Mouse (Mus musculus) frontal cortex, postnatal 36 days (tissue): ENCODE results near the gene Ak8.

Source experiments
- DNase-seq, 2 experiments: peaks; one replicate each; pipeline ENCODE4 v3.0.0; 2022; ENCODE audit warnings: low spot score in 2 of 2

Ak8 gene

GRCm38 (mm10) chr2:28699361-28700335, at the start of gene Ak8, which contains the start of gene Spaca9:
Gene Ak8 (plus strand): TSS chr2:28700164.
Gene Spaca9 (minus strand): TSS chr2:28699727.
- DNase-seq: peak; percentile 83 to 90

DNA sequence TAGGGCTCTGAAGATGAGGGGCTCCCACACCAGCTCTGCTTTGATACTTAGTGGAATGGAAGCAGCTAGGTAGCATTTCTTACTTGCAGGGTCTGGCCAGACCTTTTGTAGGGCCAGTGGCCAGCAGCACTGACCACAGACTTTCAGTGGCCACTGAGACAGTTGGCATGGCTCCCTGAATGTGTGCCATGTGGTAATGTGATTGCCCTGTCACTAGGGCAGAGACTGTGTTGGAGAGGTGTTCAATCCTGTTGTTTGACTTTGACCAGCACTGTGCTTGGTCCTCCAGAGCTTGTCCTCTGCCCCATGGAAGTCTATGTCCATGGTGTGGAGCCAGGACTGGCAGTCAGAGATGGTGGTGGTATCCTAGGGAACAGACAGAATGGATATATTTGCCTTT, 49.4 kb upstream of the Ak8 start:
- DNase-seq: no peak

DNA sequence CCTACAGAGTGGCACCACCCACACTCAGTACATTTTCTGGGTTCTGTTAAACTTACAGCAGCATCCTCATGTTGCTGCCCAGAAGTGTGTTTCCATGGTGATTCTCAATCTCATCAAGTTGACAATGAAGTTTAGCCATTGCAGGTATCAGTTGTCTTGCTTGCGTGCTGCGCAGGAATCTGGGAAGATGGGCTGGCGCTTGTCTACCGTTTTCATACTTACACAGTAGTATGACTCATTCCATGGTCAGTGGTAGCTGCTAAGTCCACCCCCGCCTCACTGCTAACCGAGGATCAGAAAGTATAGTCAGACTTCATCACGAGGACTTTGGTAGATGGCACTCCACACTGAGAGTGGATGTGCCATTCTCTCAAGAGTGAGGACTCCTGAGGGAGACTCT, 46.6 kb upstream of the Ak8 start:
- DNase-seq: peak; percentile 35 to 53

DNA sequence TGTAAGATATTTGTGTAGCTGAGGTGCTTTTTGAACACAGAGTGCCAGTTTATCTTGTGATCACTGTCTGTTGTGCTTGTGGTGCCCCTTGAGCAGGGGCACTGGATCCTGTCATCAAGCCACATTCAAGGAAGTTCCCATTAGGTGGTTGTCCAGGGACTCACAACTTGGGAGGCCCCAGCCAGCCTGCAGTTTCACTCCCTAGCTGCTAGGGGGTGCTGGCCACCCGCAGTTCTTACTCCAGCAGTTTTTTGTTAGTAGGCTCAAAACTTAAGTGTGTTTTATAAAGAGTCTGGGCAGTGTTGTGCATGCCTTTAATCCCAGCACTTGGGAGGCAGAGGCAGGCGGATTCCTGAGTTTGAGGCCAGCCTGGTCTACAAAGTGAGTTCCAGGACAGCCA, 45.7 kb upstream of the Ak8 start:
- DNase-seq: no peak

DNA sequence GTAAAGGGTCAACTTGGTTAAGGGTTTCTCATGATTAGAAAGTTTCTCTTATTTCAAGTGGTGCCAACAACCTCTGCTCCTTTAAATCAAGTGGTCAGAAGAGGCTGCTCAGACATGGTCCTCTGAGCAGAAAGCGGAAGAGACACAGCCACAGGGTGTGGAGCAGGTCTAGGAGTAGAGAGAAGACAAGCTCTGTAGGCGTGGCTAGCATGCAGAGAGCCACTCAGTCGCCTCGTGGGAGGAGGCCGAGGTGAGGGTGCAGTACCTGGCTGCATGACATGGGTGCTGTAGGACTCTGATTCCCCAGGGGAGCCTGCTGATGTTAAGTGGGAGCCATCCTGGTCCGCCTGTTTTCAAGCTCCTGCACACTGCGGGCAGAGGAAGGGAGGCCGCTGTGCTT, 43.7 kb upstream of the Ak8 start:
- no peak for DNase-seq

DNA sequence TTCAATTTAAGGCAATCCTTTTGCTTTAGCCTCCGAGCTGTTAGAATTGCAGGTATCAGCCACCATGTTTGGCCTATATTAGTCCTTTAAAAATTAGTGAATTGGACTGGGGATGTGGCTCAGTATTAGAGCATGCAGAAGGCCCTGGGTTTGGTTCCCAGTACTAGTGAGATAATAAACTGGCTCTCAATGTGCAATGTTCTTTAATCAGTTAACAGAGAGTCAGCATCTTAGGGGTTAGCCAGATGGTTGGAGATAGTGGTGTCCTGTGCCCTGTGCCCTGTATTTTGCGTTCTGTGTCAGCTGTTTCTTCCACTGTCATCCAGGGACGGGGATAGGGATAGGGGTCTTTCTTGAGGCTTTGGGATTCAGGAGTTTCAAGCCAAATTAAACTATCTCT, 37.1 kb upstream of the Ak8 start:
- DNase-seq: no peak

DNA sequence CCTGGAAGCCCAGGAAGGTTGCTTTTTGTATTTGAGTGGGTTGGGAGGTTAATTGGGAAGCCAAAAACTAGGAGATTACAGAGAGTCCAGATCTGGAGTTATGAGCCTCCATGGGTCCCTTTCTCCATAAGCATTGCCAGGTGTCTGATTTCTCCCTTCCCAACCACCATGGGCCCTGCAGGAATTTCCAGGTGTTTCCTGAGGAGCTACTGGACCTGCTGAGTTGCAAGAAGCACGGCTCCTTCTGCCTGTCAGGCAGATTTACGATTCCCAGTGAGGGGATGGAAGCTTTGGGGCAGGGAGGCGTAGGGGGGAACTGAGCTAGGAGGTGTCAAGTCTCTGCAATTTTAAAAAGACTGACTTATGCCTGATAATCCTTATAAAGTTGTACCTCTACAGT, 34.1 kb upstream of the Ak8 start:
- no peak for DNase-seq

GRCm38 (mm10) chr2:28671438-28671837, 28.5 kb upstream of the Ak8 start:
- DNase-seq: no peak

DNA sequence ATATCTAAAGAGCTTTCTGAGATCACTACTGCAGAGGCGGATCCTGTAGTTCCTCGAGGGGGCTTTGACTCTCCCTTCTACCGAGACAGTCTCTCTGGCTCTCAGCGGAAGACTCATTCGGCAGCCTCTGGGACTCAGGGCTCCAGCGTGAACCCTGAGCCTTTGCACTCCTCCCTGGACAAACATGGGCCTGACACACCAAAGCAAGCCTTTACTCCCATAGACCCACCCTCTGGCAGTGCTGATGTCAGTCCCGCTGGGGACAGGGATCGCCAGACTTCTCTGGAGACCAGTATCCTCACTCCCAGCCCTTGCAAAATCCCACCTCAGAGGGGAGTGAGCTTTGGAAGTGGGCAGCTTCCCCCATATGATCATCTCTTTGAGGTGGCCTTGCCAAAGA, 24.0 kb upstream of the Ak8 start:
- no peak for DNase-seq

GRCm38 (mm10) chr2:28680710-28681109, 19.3 kb upstream of the Ak8 start:
- peak in 1 of 2 experiments; percentile 46 for DNase-seq

- peak; percentile 48 to 59 for DNase-seq
Measured at GRCm38 (mm10) chr2:28681718-28682117, 18.2 kb upstream of the Ak8 start.

- DNase-seq: peak; percentile 38 to 64
Measured at GRCm38 (mm10) chr2:28685895-28686294, 14.1 kb upstream of the Ak8 start.

GRCm38 (mm10) chr2:28688431-28688830, 11.5 kb upstream of the Ak8 start:
- DNase-seq: peak in 1 of 2 experiments; percentile 30

DNA sequence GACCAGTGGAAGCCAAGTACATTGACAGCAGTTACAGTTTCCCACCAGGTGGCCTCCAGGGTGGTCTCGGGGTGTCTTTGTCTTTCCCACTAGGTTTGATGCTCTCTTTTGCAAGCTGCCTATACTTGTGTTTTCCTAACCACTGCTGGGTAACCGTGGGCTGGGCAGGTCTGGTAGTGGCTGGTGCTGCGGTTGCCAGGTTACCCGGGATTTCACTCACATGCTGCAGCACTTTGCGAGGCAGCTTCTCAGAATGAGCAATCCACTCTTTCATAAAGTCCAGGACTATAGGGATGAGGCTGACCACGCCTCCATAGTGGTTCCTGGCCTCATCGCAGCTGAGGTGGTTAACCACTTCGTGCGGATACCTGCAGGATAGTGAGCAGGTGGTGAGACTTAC, 7.3 kb upstream of the Ak8 start:
- DNase-seq: peak in 1 of 2 experiments; percentile 30

GRCm38 (mm10) chr2:28698566-28698965, 1.4 kb upstream of the Ak8 start:
- no peak for DNase-seq

DNA sequence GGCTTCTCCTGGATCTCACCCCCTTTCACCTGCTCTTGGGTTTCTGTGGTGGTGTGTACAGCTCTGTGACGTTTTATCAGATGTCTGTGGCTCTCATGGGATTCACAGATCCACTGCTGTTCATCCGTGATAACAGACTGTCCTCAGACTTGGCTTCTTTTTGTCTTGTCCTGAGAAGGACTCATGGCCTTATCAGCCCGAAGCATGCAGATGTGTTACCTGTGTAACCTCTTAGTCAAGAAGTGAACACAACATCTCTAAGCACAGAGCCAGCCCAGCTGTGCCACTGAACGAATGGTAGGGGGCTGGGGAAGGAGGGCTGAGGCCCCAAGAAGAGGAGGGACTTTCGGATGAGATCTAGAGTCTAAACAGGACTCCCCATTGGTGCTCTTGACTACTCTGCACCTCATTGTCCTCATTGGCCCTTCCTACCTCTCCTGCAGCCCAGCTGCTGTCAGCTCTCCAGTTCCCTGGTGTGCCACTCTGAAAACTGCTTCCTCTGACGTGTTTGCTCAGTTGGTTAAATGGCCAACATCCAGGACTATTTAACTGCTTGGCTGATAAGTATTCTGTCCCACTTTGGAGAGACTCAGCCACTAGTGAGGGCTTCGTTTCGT, 1.8 kb downstream of the Ak8 start:
- DNase-seq: no peak

DNA sequence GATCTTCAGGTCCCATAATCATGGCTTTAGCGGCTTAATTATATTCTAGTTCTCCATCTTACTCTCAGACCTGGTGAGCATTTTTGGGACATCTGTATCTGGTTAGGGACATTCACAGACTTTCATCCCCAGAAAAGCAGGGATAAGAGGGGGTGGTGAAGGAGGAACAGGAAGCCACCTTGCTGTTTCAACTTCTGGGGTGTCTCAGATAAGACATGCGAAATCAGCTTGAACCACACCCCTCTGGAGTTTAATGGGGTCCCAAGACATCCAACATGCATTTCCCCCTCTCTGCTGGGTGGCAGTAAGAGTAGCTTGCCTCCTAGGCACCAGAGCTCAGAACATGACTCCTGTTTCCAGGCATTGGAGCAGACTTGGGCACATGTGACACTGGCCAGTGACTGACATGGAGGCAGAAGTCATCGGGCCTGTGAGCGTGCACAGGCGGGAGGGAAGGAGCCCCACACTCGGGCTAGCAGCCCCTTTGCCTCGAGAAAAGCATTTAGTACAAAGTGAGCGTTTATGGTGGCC, 6.2 kb downstream of the Ak8 start:
- DNase-seq: no peak

- DNase-seq: no peak
Measured at GRCm38 (mm10) chr2:28706787-28707186, 6.8 kb downstream of the Ak8 start.

- no peak for DNase-seq
Measured at GRCm38 (mm10) chr2:28713036-28713435, 13.1 kb downstream of the Ak8 start.

GRCm38 (mm10) chr2:28722419-28722818, 22.5 kb downstream of the Ak8 start:
- no peak for DNase-seq

- DNase-seq: no peak
Measured at GRCm38 (mm10) chr2:28723912-28724311, 23.9 kb downstream of the Ak8 start.

- no peak for DNase-seq
Measured at GRCm38 (mm10) chr2:28727786-28728404, 27.9 kb downstream of the Ak8 start.
